Mouse (Mus musculus): ENCODE results near the gene Timm8a2. TPM values are rescaled to one million over a fixed set of nuclear protein-coding genes. Genes with fewer than 3 reads are reported as not detected.
"Not testable (repeated sequence)": the region's sequence is repeated elsewhere in the genome, so short reads cannot be mapped to it uniquely, and the experiment has no call there.

Timm8a2 gene
- polyA plus RNA-seq, 1 experiment from 2014 or later, result not detected

DNA sequence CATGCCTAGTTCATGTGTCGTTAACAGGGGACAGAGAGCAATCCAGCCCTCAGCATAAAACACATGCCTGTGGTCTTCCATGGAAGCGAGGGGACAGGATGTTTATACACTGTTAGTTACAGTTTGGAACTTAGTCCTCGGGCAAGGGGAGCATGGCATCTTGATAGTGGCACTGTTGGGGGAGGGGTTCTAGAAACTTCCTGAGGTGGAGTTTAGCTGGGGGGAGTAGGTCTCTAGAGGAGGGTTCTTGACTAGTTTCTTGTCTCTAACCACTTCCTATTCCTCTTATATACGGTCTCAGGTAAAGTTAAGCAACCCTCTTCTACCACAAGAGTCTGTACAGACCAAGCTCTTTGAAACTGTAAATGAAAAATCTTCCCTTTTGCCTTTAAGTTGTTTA, 31.8 kb downstream of the Timm8a2 start:
- Histone ChIP-seq H3K9me3 (ENCODE audit: control insufficient read depth, low read length) (no peaks in the 10 kb centered on the region), H3K4me2 (ENCODE audit: low read depth, severe bottlenecking) (no peak overlapping the region), H3K4me1 (ENCODE audit: control insufficient read depth, insufficient read depth, low read length) (no peaks in the 10 kb centered on the region), H3K4me3 (ENCODE audit: low read depth, low read length) (no peak overlapping the region), H3K27ac (replicated peaks; ENCODE audit: low read depth, low read length) (no peak overlapping the region), H3K27me3 (ENCODE audit: control insufficient read depth, insufficient read depth, low read length) (no peaks in the 10 kb centered on the region), H3K9ac (ENCODE audit: low read length) (no peak overlapping the region), H3K36me3 (ENCODE audit: control insufficient read depth, insufficient read depth, low read length) (no peaks in the 10 kb centered on the region)
- 80% methylated on average over 4 of the region's 4 CpGs for WGBS
- DNase-seq (ENCODE audit: low spot score) (no peak), ATAC-seq (ENCODE audit: insufficient number of reproducible peaks, low FRiP score, low TSS enrichment, low read depth) (no peak)

DNA sequence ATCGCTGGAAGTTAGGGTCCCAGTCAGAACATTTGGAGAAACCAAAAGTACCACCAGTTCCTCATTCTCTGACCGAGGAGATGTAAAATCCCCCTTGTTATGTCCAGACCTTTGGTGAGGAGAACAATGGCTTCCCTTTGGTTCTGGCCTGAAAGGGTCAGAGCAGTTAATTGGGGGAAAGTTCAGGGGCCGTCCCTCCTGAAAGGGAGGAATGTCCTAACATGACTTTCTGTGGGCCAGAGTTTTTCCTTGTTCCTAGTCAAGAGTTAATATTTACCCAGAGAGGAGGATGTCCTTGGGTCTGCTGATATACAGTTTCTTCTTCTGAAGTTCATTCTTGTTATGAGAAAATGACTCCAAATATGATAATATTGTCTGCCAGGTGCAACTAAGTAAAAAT, 33.6 kb downstream of the Timm8a2 start:
- H3K9me3 ChIP-seq (ENCODE audit: control insufficient read depth, low read length); H3K36me3 ChIP-seq (ENCODE audit: control insufficient read depth, insufficient read depth, low read length); H3K4me3 ChIP-seq (ENCODE audit: low read depth, low read length); DNase-seq (ENCODE audit: low spot score); H3K4me1 ChIP-seq (ENCODE audit: control insufficient read depth, insufficient read depth, low read length); H3K27ac ChIP-seq (replicated peaks; ENCODE audit: low read depth, low read length); H3K9ac ChIP-seq (ENCODE audit: low read length); H3K27me3 ChIP-seq (ENCODE audit: control insufficient read depth, insufficient read depth, low read length); ATAC-seq (ENCODE audit: insufficient number of reproducible peaks, low FRiP score, low TSS enrichment, low read depth); H3K4me2 ChIP-seq (ENCODE audit: low read depth, severe bottlenecking): not testable (repeated sequence)
- 79% methylated on average over 3 of the region's 3 CpGs for WGBS

DNA sequence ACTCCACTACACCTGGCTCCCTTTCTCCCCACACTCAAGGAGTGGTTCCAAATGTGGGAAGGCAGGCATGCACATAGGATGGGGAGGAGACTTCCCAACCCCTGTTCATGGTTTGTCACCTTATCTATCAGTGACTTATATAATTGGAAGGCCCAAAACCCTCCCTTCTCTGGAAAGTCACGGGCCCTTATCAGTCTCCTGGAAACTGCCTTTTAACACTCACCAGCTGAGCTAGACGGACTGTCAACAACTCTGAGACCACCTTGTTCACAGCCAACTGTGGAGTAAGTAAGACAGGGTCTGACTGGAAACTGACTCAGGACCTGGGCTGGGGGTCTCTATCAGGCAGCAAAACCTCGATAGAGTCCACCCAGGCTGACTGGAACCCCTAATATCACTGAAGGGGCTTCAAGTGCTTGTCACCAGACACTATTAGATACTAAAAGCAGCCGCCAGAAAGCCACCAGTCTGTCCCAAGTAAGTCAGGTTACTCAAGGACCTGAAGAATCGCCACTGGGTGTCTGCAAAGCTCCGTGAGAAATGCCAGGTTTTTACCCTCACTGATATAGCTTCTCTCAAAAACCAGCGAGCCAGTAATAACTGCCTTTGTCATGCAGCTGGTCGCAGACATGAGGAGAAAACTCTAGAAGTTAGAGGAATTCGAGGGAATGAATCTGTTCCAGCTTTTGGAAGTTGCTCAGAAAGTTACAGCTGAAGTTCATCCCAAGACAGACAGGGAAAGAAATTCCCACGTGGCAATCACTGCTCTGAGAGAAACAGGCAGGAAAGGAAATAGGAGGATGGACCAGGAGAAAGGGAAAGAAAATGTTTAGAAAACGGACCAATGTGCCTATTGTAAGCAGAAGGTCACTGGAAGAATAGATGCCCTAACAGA, 34.6 kb downstream of the Timm8a2 start:
- Histone ChIP-seq H3K9me3 (ENCODE audit: control insufficient read depth, low read length) (no peaks in the 10 kb centered on the region), H3K9ac (ENCODE audit: low read length) (no peak overlapping the region; the same call in 1 of the 2 replicates), H3K36me3 (ENCODE audit: control insufficient read depth, insufficient read depth, low read length) (no peaks in the 10 kb centered on the region), H3K27ac (replicated peaks; ENCODE audit: low read depth, low read length) (no peak overlapping the region), H3K4me1 (ENCODE audit: control insufficient read depth, insufficient read depth, low read length) (no peaks in the 10 kb centered on the region), H3K4me2 (ENCODE audit: low read depth, severe bottlenecking) (no peak overlapping the region), H3K27me3 (ENCODE audit: control insufficient read depth, insufficient read depth, low read length) (no peaks in the 10 kb centered on the region), H3K4me3 (ENCODE audit: low read depth, low read length) (no peak overlapping the region)
- DNase-seq (ENCODE audit: low spot score) (no peak), ATAC-seq (ENCODE audit: insufficient number of reproducible peaks, low FRiP score, low TSS enrichment, low read depth) (no peak)
- 67% methylated on average over 11 of the region's 11 CpGs for WGBS

- H3K27ac ChIP-seq (replicated peaks; ENCODE audit: low read depth, low read length), result no peak overlapping the region
- no peak overlapping the region for H3K4me2 ChIP-seq (ENCODE audit: low read depth, severe bottlenecking)
- no peaks in the 10 kb centered on the region for H3K9me3 ChIP-seq (ENCODE audit: control insufficient read depth, low read length)
- H3K9ac ChIP-seq (ENCODE audit: low read length), result no peak overlapping the region
- ATAC-seq (ENCODE audit: insufficient number of reproducible peaks, low FRiP score, low TSS enrichment, low read depth) (no peak), DNase-seq (ENCODE audit: low spot score) (no peak)
- H3K4me3 ChIP-seq (ENCODE audit: low read depth, low read length), result no peak overlapping the region
- no peaks in the 10 kb centered on the region for H3K4me1 ChIP-seq (ENCODE audit: control insufficient read depth, insufficient read depth, low read length)
- no peaks in the 10 kb centered on the region for H3K36me3 ChIP-seq (ENCODE audit: control insufficient read depth, insufficient read depth, low read length)
- H3K27me3 ChIP-seq (ENCODE audit: control insufficient read depth, insufficient read depth, low read length), result no peaks in the 10 kb centered on the region
- 80% methylated on average over 3 of the region's 3 CpGs for WGBS
Observed at GRCm38 (mm10) chr14:122069948-122070347, 35.5 kb downstream of the Timm8a2 start.

DNA sequence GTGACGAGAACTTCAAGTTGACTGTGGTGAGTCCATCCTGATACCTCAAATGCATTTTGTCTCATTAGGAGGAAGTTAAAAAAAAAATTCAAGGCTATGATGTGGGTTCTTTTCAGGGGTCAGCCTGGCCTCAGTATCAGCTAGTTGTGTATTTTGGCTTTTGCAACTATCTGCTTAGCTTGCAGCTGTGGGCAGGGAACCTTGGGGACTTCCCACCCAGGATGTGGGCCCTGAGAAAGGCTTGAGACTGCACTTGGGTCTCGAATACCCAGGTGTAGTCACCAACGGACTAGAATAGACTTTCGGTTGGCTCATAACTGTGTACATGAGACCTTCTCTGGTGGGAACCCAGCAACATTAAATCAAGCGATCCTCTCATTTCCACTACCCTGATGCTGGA, 38.9 kb downstream of the Timm8a2 start:
- no peak overlapping the region for H3K4me3 ChIP-seq (ENCODE audit: low read depth, low read length)
- H3K36me3 ChIP-seq (ENCODE audit: control insufficient read depth, insufficient read depth, low read length), result no peaks in the 10 kb centered on the region
- no peaks in the 10 kb centered on the region for H3K4me1 ChIP-seq (ENCODE audit: control insufficient read depth, insufficient read depth, low read length)
- no peak overlapping the region for H3K4me2 ChIP-seq (ENCODE audit: low read depth, severe bottlenecking)
- no peaks in the 10 kb centered on the region for H3K27me3 ChIP-seq (ENCODE audit: control insufficient read depth, insufficient read depth, low read length)
- ATAC-seq (ENCODE audit: insufficient number of reproducible peaks, low FRiP score, low TSS enrichment, low read depth), result no peak
- DNase-seq (ENCODE audit: low spot score), result no peak
- no peaks in the 10 kb centered on the region for H3K9me3 ChIP-seq (ENCODE audit: control insufficient read depth, low read length)
- H3K27ac ChIP-seq (replicated peaks; ENCODE audit: low read depth, low read length), result no peak overlapping the region
- no peak overlapping the region for H3K9ac ChIP-seq (ENCODE audit: low read length)
- WGBS, result 93% methylated on average over 5 of the region's 5 CpGs

GRCm38 (mm10) chr14:122074360-122074759, 39.9 kb downstream of the Timm8a2 start:
- Histone ChIP-seq H3K27ac (replicated peaks; ENCODE audit: low read depth, low read length) (no peak overlapping the region), H3K27me3 (ENCODE audit: control insufficient read depth, insufficient read depth, low read length) (no peaks in the 10 kb centered on the region), H3K36me3 (ENCODE audit: control insufficient read depth, insufficient read depth, low read length) (no peaks in the 10 kb centered on the region), H3K4me1 (ENCODE audit: control insufficient read depth, insufficient read depth, low read length) (no peaks in the 10 kb centered on the region), H3K4me2 (ENCODE audit: low read depth, severe bottlenecking) (no peak overlapping the region), H3K4me3 (ENCODE audit: low read depth, low read length) (no peak overlapping the region), H3K9ac (ENCODE audit: low read length) (no peak overlapping the region), H3K9me3 (ENCODE audit: control insufficient read depth, low read length) (no peaks in the 10 kb centered on the region)
- DNase-seq (ENCODE audit: low spot score) (no peak), ATAC-seq (ENCODE audit: insufficient number of reproducible peaks, low FRiP score, low TSS enrichment, low read depth) (no peak)
- WGBS, result 84% methylated on average over 10 of the region's 10 CpGs

DNA sequence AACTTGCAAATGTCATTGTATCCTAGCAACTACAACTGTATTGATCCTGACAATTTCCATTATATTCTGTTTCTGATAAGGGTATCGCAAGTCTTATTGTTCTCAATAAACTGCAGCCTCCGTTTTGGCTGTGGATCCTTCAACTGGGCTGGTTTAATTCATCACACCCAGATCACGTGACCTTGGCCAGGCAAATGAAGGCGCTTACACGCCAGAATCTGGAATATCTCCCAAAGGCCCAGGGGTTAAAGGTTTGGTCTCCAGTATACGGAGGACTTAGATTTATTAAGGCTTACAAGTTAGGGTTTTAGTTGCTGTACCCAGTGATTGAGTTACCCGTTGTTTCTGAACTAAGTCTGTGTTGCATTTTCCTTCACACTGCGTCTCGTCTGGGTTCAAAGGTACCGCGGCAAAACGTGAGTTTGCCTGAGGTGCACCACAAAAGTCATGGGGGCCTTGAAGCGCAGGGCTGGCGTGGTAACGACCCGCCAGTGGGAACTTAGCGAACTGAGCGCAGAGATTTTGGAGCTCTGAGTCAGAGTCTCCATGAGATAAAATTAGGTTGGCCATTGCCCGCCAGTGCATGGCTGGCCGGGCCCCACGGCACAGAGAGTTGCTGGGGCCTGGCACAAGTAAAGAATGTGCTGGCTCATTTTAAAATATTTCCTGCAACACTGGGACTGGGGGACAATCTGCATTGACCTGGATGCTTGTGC, 41.2 kb downstream of the Timm8a2 start:
- WGBS, result 86% methylated on average over 21 of the region's 21 CpGs
- no peak overlapping the region for H3K27ac ChIP-seq (replicated peaks; ENCODE audit: low read depth, low read length)
- no peaks in the 10 kb centered on the region for H3K4me1 ChIP-seq (ENCODE audit: control insufficient read depth, insufficient read depth, low read length)
- no peak for DNase-seq (ENCODE audit: low spot score)
- H3K27me3 ChIP-seq (ENCODE audit: control insufficient read depth, insufficient read depth, low read length), result no peaks in the 10 kb centered on the region
- H3K36me3 ChIP-seq (ENCODE audit: control insufficient read depth, insufficient read depth, low read length), result no peaks in the 10 kb centered on the region
- H3K4me2 ChIP-seq (ENCODE audit: low read depth, severe bottlenecking), result no peak overlapping the region
- ATAC-seq (ENCODE audit: insufficient number of reproducible peaks, low FRiP score, low TSS enrichment, low read depth), result no peak
- no peak overlapping the region for H3K4me3 ChIP-seq (ENCODE audit: low read depth, low read length)
- no peaks in the 10 kb centered on the region for H3K9me3 ChIP-seq (ENCODE audit: control insufficient read depth, low read length)
- no peak overlapping the region for H3K9ac ChIP-seq (ENCODE audit: low read length)

- 81% methylated on average over 3 of the region's 3 CpGs for WGBS
- H3K4me2 ChIP-seq (ENCODE audit: low read depth, severe bottlenecking), result no peak overlapping the region
- no peaks in the 10 kb centered on the region for H3K27me3 ChIP-seq (ENCODE audit: control insufficient read depth, insufficient read depth, low read length)
- no peak overlapping the region for H3K9ac ChIP-seq (ENCODE audit: low read length)
- no peak for DNase-seq (ENCODE audit: low spot score)
- ATAC-seq (ENCODE audit: insufficient number of reproducible peaks, low FRiP score, low TSS enrichment, low read depth), result no peak
- no peak overlapping the region for H3K4me3 ChIP-seq (ENCODE audit: low read depth, low read length)
- H3K9me3 ChIP-seq (ENCODE audit: control insufficient read depth, low read length), result no peaks in the 10 kb centered on the region
- H3K4me1 ChIP-seq (ENCODE audit: control insufficient read depth, insufficient read depth, low read length), result no peaks in the 10 kb centered on the region
- no peak overlapping the region for H3K27ac ChIP-seq (replicated peaks; ENCODE audit: low read depth, low read length)
- H3K36me3 ChIP-seq (ENCODE audit: control insufficient read depth, insufficient read depth, low read length), result no peaks in the 10 kb centered on the region
Observed at GRCm38 (mm10) chr14:122077017-122077416, 42.5 kb downstream of the Timm8a2 start.
